Mouse (Mus musculus) T-cell, adult 66 days (primary cell): ENCODE results near the gene Foxj2. TPM values are rescaled to one million over a fixed set of nuclear protein-coding genes. Genes with fewer than 3 reads are reported as not detected.

ENCODE experiments used
- total RNA-seq, 2 experiments: library from RNA; stranded (reverse); gene quantifications; 3 replicates in 1 of 2; 4 replicates in 1 of 2; pipeline ENCODE4 v1.2.4; 2023

Gene Foxj2
- 10 to 100 TPM; 35.5 to 38.6 TPM for total RNA-seq

DNA sequence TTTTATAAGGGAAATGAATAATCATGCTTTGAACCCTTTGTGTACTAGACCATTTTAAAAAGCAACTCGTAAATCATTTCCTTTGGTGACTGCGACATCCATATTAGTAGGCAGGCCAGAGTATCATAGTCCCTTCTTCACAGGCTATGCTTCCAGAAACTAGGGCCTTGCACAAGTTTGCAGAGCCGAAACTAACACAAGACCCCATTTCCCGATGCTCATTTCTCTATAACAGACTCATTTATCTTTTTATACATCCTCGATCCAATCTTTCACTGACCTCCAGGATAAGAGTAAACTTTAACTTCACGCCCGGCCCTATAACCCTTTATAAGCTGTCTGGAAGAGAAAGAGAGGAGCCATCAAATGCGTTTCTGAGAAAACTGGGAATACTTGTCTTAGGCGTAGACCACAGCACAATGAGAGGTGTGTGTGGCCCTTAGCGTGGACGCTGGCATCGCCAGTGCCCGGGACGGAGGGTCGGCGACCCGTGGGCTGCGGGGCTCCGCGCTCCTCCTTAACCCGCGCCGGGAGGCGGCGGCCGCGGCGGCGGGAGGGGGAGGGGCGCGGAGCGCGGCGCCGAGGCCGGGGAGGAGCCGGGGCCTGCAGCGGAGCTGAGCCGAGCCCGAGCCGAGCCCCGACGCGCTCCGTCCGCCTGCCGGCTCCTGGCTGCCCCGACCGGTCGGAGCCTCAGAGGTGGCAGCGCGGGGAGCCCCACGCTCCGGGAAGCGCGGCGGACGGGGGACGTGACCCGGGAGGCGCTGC, at the start of gene Foxj2:
Foxj2 (plus strand) TSS at position 609 of the 765 bp plus-strand sequence.

DNA sequence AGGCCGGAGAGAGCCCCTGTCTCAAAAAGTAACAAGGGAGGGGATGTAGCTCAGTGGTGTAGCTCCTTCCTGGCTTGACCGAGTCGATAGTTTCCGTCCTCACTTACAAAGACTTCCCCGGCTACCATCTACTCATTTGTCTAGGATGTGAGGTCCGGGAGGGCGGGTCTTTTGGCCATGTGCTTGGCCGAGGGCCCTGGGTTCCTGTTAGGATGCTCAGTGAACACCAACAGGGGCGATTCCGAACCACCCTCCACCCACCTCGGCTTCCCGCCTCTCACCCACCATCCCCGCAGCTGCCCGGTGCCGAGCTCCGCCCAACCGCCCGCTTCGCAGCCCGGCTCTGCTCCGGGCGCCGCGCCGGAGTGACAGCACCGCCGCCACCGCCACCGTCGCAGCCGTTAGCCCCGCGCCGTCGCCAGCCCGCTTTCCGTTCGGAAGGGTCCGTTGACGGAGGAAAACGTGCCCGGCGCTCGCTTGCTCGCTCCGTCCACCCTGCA, 18.4 kb upstream of the Foxj2 start, which contains the start of gene Slc2a3:
Slc2a3 (minus strand) TSS at position 340 of the 500 bp plus-strand sequence.

GRCm38 (mm10) chr6:122855955-122856354, 36.2 kb downstream of the Foxj2 start, which contains the start of gene C3ar1:
C3ar1 (minus strand) TSS chr6:122856161.

GRCm38 (mm10) chr6:122873871-122874719, 54.4 kb downstream of the Foxj2 start, which contains the start of gene Necap1:
Necap1 (plus strand) TSS chr6:122874474.

Other genes with a start within 250 kb of the Foxj2 start
- gene Apobec1, start 217.5 kb upstream of the Foxj2 start, total RNA-seq: 10 to 100 TPM; 12.1 to 15.3 TPM
- not detected for gene Gdf3, start 209.8 kb upstream of the Foxj2 start, total RNA-seq
- gene Dppa3, start 193.5 kb upstream of the Foxj2 start, total RNA-seq: under 1 TPM in 1 of 2 experiments, not detected in 1; 0.87 TPM
- gene Nanog, start 112.4 kb upstream of the Foxj2 start, total RNA-seq: not detected
- 10 to 100 TPM; 36.1 to 41.3 TPM for gene Slc2a3, start 18.3 kb upstream of the Foxj2 start, total RNA-seq
- gene C3ar1, start 36.2 kb downstream of the Foxj2 start, total RNA-seq: not detected
- 10 to 100 TPM; 48.2 to 59.3 TPM for gene Necap1, start 54.6 kb downstream of the Foxj2 start, total RNA-seq
- gene Clec4a1, start 101.9 kb downstream of the Foxj2 start, total RNA-seq: under 1 TPM; 0.47 to 0.58 TPM
- 1 to 10 TPM in 1 of 2 experiments, under 1 TPM in 1; 0.83 to 1.7 TPM for gene Clec4a3, start 132.6 kb downstream of the Foxj2 start, total RNA-seq
- not detected for gene Clec4a4, start 170.5 kb downstream of the Foxj2 start, total RNA-seq
- gene Clec4b1, start 230.0 kb downstream of the Foxj2 start, total RNA-seq: not detected